Mouse (Mus musculus): ENCODE measurements around the gene Orm3.

The Orm3 gene

GRCm38 (mm10) chr4:63402056-63402455 is 46.1 kb downstream of the Orm3 start:
- in situ Hi-C loops (cut with MboI) = loop anchor here (5.0 to 25.0 kb wide), 2 partner anchors 35 to 535 kb away; no protein-coding TSS in a partner anchor

GRCm38 (mm10) chr4:63402558-63402957 is 46.6 kb downstream of the Orm3 start:
- in situ Hi-C loops (cut with MboI) = loop anchor here (5.0 to 25.0 kb wide), 2 partner anchors 35 to 535 kb away; no protein-coding TSS in a partner anchor

- in situ Hi-C loops (cut with MboI) = loop anchor here (5.0 to 25.0 kb wide), 2 partner anchors 36 to 534 kb away; no protein-coding TSS in a partner anchor
Measured at GRCm38 (mm10) chr4:63403040-63403959, 47.3 kb downstream of the Orm3 start, which contains the start of gene Akna. TSS of gene Akna (minus strand) at chr4:63403354.

- in situ Hi-C loops (cut with MboI) = loop anchor here (5.0 to 25.0 kb wide), 2 partner anchors 37 to 533 kb away; no protein-coding TSS in a partner anchor
Measured at GRCm38 (mm10) chr4:63404205-63404604, 48.2 kb downstream of the Orm3 start.

GRCm38 (mm10) chr4:63405051-63405450 is 49.1 kb downstream of the Orm3 start:
- in situ Hi-C loops (cut with MboI) = loop anchor here (25.0 kb wide), 1 partner anchor 532 kb away; no protein-coding TSS in a partner anchor

- in situ Hi-C loops (cut with MboI) = loop anchor here (25.0 kb wide), 1 partner anchor 532 kb away; no protein-coding TSS in a partner anchor
Measured at GRCm38 (mm10) chr4:63405683-63406082, 49.7 kb downstream of the Orm3 start.

GRCm38 (mm10) chr4:63408247-63408646 is 52.3 kb downstream of the Orm3 start:
- in situ Hi-C loops (cut with MboI) = loop anchor here (25.0 kb wide), 1 partner anchor 529 kb away; no protein-coding TSS in a partner anchor

- in situ Hi-C loops (cut with MboI) = loop anchor here (25.0 kb wide), 1 partner anchor 529 kb away; no protein-coding TSS in a partner anchor
Measured at GRCm38 (mm10) chr4:63408649-63409048, 52.7 kb downstream of the Orm3 start.
